9 mouse cellular contexts compared by ENCODE assay signal in genomic region chr13:92483348-92483747, GRCm38 (mm10). TPM values are rescaled to one million over a fixed set of nuclear protein-coding genes. Genes with fewer than 3 reads are reported as not detected.
DNase-seq lines count a peak whose midpoint lies in the region; ATAC-seq and TF ChIP-seq lines count a peak whose summit lies in the region.
"Had no signal": no experiment of that assay in that cellular context is flagged by ENCODE, and none has a peak within 500 bp of the region (broad histone marks: within the 10 kb centered on the region; RNA-seq: fewer than 3 reads in every experiment).

No protein-coding gene starts in this region.

- peak; percentile 86 for TF ChIP-seq CTCF in kidney, postnatal 0 days (IDR thresholded peaks at IDR 0.05; ENCODE audit: low read depth)
- TF ChIP-seq CTCF in testis, adult 2 months (IDR thresholded peaks at IDR 0.05; ENCODE audit: control insufficient read depth, insufficient read depth, insufficient replicate concordance, low read depth, low read length), result peak; percentile 37; the same call in 1 of the 2 replicates

- 5% methylated on average over 3 of the region's 3 CpGs for WGBS in embryonic facial prominence, embryonic 13.5 days
- WGBS in heart, embryonic 12.5 days, result 11% methylated on average over 3 of the region's 3 CpGs
- 9% methylated on average over 3 of the region's 3 CpGs for WGBS in kidney, postnatal 0 days
- 6% methylated on average over 3 of the region's 3 CpGs for WGBS in liver, embryonic 15.5 days (ENCODE audit: insufficient replicate concordance)
- WGBS in neural tube, embryonic 12.5 days, result 9% methylated on average over 3 of the region's 3 CpGs

- no peaks in the 10 kb centered on the region for H3K27me3 ChIP-seq in embryonic facial prominence, embryonic 13.5 days
- no peaks in the 10 kb centered on the region for H3K27me3 ChIP-seq in heart, embryonic 12.5 days (replicated peaks)
- no peaks in the 10 kb centered on the region for H3K27me3 ChIP-seq in kidney, postnatal 0 days (ENCODE audit: insufficient read depth, low read length)
- H3K27me3 ChIP-seq in liver, embryonic 15.5 days, result no peaks in the 10 kb centered on the region
- H3K27me3 ChIP-seq in neural tube, embryonic 12.5 days (replicated peaks), result no peaks in the 10 kb centered on the region
- H3K27me3 ChIP-seq in testis, adult 2 months (ENCODE audit: control insufficient read depth, insufficient read depth, low read length), result no peaks in the 10 kb centered on the region

- no peaks in the 10 kb centered on the region for H3K9me3 ChIP-seq in embryonic facial prominence, embryonic 13.5 days
- no peaks in the 10 kb centered on the region for H3K9me3 ChIP-seq in heart, embryonic 12.5 days (replicated peaks)
- H3K9me3 ChIP-seq in kidney, postnatal 0 days (replicated peaks; ENCODE audit: low read length), result no peaks in the 10 kb centered on the region
- H3K9me3 ChIP-seq in liver, embryonic 15.5 days (replicated peaks), result no peaks in the 10 kb centered on the region
- H3K9me3 ChIP-seq in neural tube, embryonic 12.5 days, result no peaks in the 10 kb centered on the region

- no peak for TF ChIP-seq POLR2A in testis, adult 2 months (IDR thresholded peaks at IDR 0.05; ENCODE audit: control insufficient read depth, low read depth, low read length)

- H3K4me2 ChIP-seq in embryonic facial prominence, embryonic 13.5 days, result peak overlapping the region; percentile 74
- peak overlapping the region; percentile 90 for H3K4me2 ChIP-seq in heart, embryonic 12.5 days
- peak overlapping the region; percentile 63 for H3K4me2 ChIP-seq in kidney, postnatal 0 days (ENCODE audit: low read length)
- H3K4me2 ChIP-seq in liver, embryonic 15.5 days, result peak overlapping the region; percentile 80
- peak overlapping the region; percentile 67 for H3K4me2 ChIP-seq in neural tube, embryonic 12.5 days (replicated peaks)

- peak; percentile 79 for DNase-seq in CD4-positive, CD25-positive, alpha-beta regulatory T cell, adult 2 months (ENCODE audit: low read depth, low spot score)
- peak; percentile 35 for DNase-seq in adrenal gland, postnatal 25 days
- peak; percentile 82 for DNase-seq in kidney, postnatal 0 days (ENCODE audit: low spot score)

- H3K36me3 ChIP-seq in embryonic facial prominence, embryonic 13.5 days, result peaks cover 12% of the 10 kb centered on the region; the same call in 1 of the 2 replicates
- peaks cover 9% of the 10 kb centered on the region; the same call in 1 of the 2 replicates for H3K36me3 ChIP-seq in heart, embryonic 12.5 days
- H3K36me3 ChIP-seq in kidney, postnatal 0 days (ENCODE audit: insufficient read depth, low read length), result no peaks in the 10 kb centered on the region
- no peaks in the 10 kb centered on the region for H3K36me3 ChIP-seq in liver, embryonic 15.5 days (replicated peaks)
- no peaks in the 10 kb centered on the region for H3K36me3 ChIP-seq in neural tube, embryonic 12.5 days
- H3K36me3 ChIP-seq in testis, adult 2 months (ENCODE audit: control insufficient read depth, insufficient read depth, low read length), result no peaks in the 10 kb centered on the region; the same call in 1 of the 2 replicates

- peak overlapping the region; percentile 69 for H3K9ac ChIP-seq in embryonic facial prominence, embryonic 13.5 days
- H3K9ac ChIP-seq in heart, embryonic 12.5 days, result 0 out of 2 replicates have a peak overlapping the region, but pooled peaks have one; percentile 65
- H3K9ac ChIP-seq in kidney, postnatal 0 days (ENCODE audit: low read depth, low read length), result no peak overlapping the region
- no peak overlapping the region; the same call in 1 of the 2 replicates for H3K9ac ChIP-seq in liver, embryonic 15.5 days
- H3K9ac ChIP-seq in neural tube, embryonic 12.5 days, result no peak overlapping the region

- H3K4me3 ChIP-seq in embryonic facial prominence, embryonic 13.5 days, result peak overlapping the region; percentile 45
- H3K4me3 ChIP-seq in heart, embryonic 12.5 days, result peak overlapping the region; percentile 54
- H3K4me3 ChIP-seq in kidney, postnatal 0 days (replicated peaks; ENCODE audit: low read depth, low read length), result peak overlapping the region; percentile 43
- H3K4me3 ChIP-seq in liver, embryonic 15.5 days (replicated peaks), result peak overlapping the region; percentile 63
- H3K4me3 ChIP-seq in neural tube, embryonic 12.5 days, result peak overlapping the region; percentile 38
- H3K4me3 ChIP-seq in testis, adult 2 months (ENCODE audit: control insufficient read depth, low read depth, low read length), result peak overlapping the region; percentile 78

- ATAC-seq in embryonic facial prominence, embryonic 13.5 days (ENCODE audit: insufficient number of reproducible peaks, insufficient read depth, low FRiP score, low TSS enrichment, low read depth), result no peak
- no peak for ATAC-seq in heart, embryonic 12.5 days (ENCODE audit: insufficient number of reproducible peaks, low FRiP score)
- peak; percentile 79 for ATAC-seq in kidney, postnatal 0 days (replicated peaks; ENCODE audit: low FRiP score, low read depth)
- peak; percentile 64 for ATAC-seq in liver, embryonic 15.5 days (ENCODE audit: insufficient read depth)
- peak; percentile 65 for ATAC-seq in neural tube, embryonic 12.5 days (ENCODE audit: low FRiP score, low read depth)

- H3K27ac ChIP-seq in embryonic facial prominence, embryonic 13.5 days, result 0 out of 2 replicates have a peak overlapping the region, but pooled peaks have one; percentile 75
- H3K27ac ChIP-seq in heart, embryonic 12.5 days (ENCODE audit: poor library complexity, severe bottlenecking), result no peak overlapping the region
- no peak overlapping the region for H3K27ac ChIP-seq in kidney, postnatal 0 days
- 0 out of 2 replicates have a peak overlapping the region, but pooled peaks have one; percentile 29 for H3K27ac ChIP-seq in liver, embryonic 15.5 days (replicated peaks)
- no peak overlapping the region for H3K27ac ChIP-seq in neural tube, embryonic 12.5 days
- H3K27ac ChIP-seq in testis, adult 2 months (ENCODE audit: control insufficient read depth, insufficient read depth, low read depth, low read length), result no peak overlapping the region

- no peaks in the 10 kb centered on the region for H3K4me1 ChIP-seq in embryonic facial prominence, embryonic 13.5 days
- H3K4me1 ChIP-seq in heart, embryonic 12.5 days (replicated peaks), result no peaks in the 10 kb centered on the region
- H3K4me1 ChIP-seq in kidney, postnatal 0 days (replicated peaks; ENCODE audit: insufficient read depth, low read length), result no peaks in the 10 kb centered on the region
- H3K4me1 ChIP-seq in liver, embryonic 15.5 days (replicated peaks), result peaks cover 10% of the 10 kb centered on the region
- no peaks in the 10 kb centered on the region for H3K4me1 ChIP-seq in neural tube, embryonic 12.5 days
- peaks cover 4% of the 10 kb centered on the region; the same call in 1 of the 2 replicates for H3K4me1 ChIP-seq in testis, adult 2 months (ENCODE audit: control insufficient read depth, insufficient read depth, low read length)

RNA-seq across cellular contexts. Expression of gene Fam151b, which starts 0.5 kb away (rescaled TPM):
- total RNA-seq in adrenal gland, postnatal 25 days (2021), result 5.4 and 8.3 TPM in 2 replicates
- 0.18 and 0.52 TPM in 2 replicates for polyA plus RNA-seq in embryonic facial prominence, embryonic 13.5 days (2015; fragmentation: Nextera tagmentation; extraction: Ambion mirVana)
- not detected in 2 replicates for polyA plus RNA-seq in heart, embryonic 12.5 days (2016; fragmentation: Nextera tagmentation; extraction: Ambion mirVana)
- 0.22 and 0.34 TPM in 2 replicates for polyA plus RNA-seq in kidney, postnatal 0 days (2015; fragmentation: Nextera tagmentation; extraction: Ambion mirVana)
- polyA plus RNA-seq in liver, embryonic 15.5 days (2015; fragmentation: Nextera tagmentation; extraction: Ambion mirVana), result 0.10 TPM in 1 of 2 replicates, not detected in the other
- not detected in 2 replicates for polyA plus RNA-seq in neural tube, embryonic 12.5 days (2016; fragmentation: Nextera tagmentation; extraction: Ambion mirVana)
- polyA plus RNA-seq in testis, adult 2 months (2012; rRNA removed), result 10.5 and 11.3 TPM in 2 replicates

RNA-seq across cellular contexts. Expression of gene Zfyve16, which starts 47.3 kb away (rescaled TPM):
- total RNA-seq in adrenal gland, postnatal 25 days (2021), result 25.6 and 27.4 TPM in 2 replicates
- 12.2 and 14.9 TPM in 2 replicates for polyA plus RNA-seq in embryonic facial prominence, embryonic 13.5 days (2015; fragmentation: Nextera tagmentation; extraction: Ambion mirVana)
- 11.5 and 13.5 TPM in 2 replicates for polyA plus RNA-seq in heart, embryonic 12.5 days (2016; fragmentation: Nextera tagmentation; extraction: Ambion mirVana)
- polyA plus RNA-seq in kidney, postnatal 0 days (2015; fragmentation: Nextera tagmentation; extraction: Ambion mirVana), result 9.2 and 10.1 TPM in 2 replicates
- polyA plus RNA-seq in liver, embryonic 15.5 days (2015; fragmentation: Nextera tagmentation; extraction: Ambion mirVana), result 1.5 and 1.6 TPM in 2 replicates
- polyA plus RNA-seq in neural tube, embryonic 12.5 days (2016; fragmentation: Nextera tagmentation; extraction: Ambion mirVana), result 9.5 and 11.2 TPM in 2 replicates
- 4.2 and 5.2 TPM in 2 replicates for polyA plus RNA-seq in testis, adult 2 months (2012; rRNA removed)

RNA-seq across cellular contexts. Expression of gene Ankrd34b, which starts 57.7 kb away (rescaled TPM):
- total RNA-seq in adrenal gland, postnatal 25 days (2021), result 1.0 and 1.5 TPM in 2 replicates
- polyA plus RNA-seq in embryonic facial prominence, embryonic 13.5 days (2015; fragmentation: Nextera tagmentation; extraction: Ambion mirVana), result not detected in 2 replicates
- polyA plus RNA-seq in heart, embryonic 12.5 days (2016; fragmentation: Nextera tagmentation; extraction: Ambion mirVana), result 0.22 and 0.30 TPM in 2 replicates
- 0.28 and 0.39 TPM in 2 replicates for polyA plus RNA-seq in kidney, postnatal 0 days (2015; fragmentation: Nextera tagmentation; extraction: Ambion mirVana)
- polyA plus RNA-seq in liver, embryonic 15.5 days (2015; fragmentation: Nextera tagmentation; extraction: Ambion mirVana), result 0.03 TPM in 1 of 2 replicates, not detected in the other
- 0.45 and 0.52 TPM in 2 replicates for polyA plus RNA-seq in neural tube, embryonic 12.5 days (2016; fragmentation: Nextera tagmentation; extraction: Ambion mirVana)
- polyA plus RNA-seq in testis, adult 2 months (2012; rRNA removed), result 0.06 and 0.08 TPM in 2 replicates
- total RNA-seq: gastrocnemius, postnatal 4 days had no signal

Comparison
In these comparisons a context has a peak if more than half of its experiments do, and no peak if none do; other contexts are left out.
1. ATAC-seq: peak in kidney, postnatal 0 days (single experiment), liver, embryonic 15.5 days (single experiment) and neural tube, embryonic 12.5 days (single experiment); none in embryonic facial prominence, embryonic 13.5 days (single experiment) and heart, embryonic 12.5 days (single experiment).
2. H3K27ac ChIP-seq: peak in embryonic facial prominence, embryonic 13.5 days (single experiment) and liver, embryonic 15.5 days (single experiment); none in heart, embryonic 12.5 days (single experiment), kidney, postnatal 0 days (single experiment), neural tube, embryonic 12.5 days (single experiment) and testis, adult 2 months (single experiment).
3. H3K9ac ChIP-seq: peak in embryonic facial prominence, embryonic 13.5 days (single experiment) and heart, embryonic 12.5 days (single experiment); none in kidney, postnatal 0 days (single experiment), liver, embryonic 15.5 days (single experiment) and neural tube, embryonic 12.5 days (single experiment).
4. Peak in every context shown above with its lines, with median percentiles within 50 percentile points of each other: DNase-seq, H3K4me2 ChIP-seq and H3K4me3 ChIP-seq.